Mouse (Mus musculus) heart, embryonic 11.5 days (tissue): ENCODE measurements around the gene Zxdc. TPM values are rescaled to one million over a fixed set of nuclear protein-coding genes. Genes with fewer than 3 reads are reported as not detected.

Experiments
- ATAC-seq: fragments of 200-750 bp; cut with Nextera tagmentation; replicated peaks from 2 replicates; pipeline ENCODE4 v1.8.0; 2017; ENCODE audit warnings: moderate library complexity; ENCODE audit not compliant: insufficient number of reproducible peaks, low FRiP score, low TSS enrichment
- H3K27ac ChIP-seq: fragments of 300-500 bp; sonication (generic); 2 replicates; pipeline ENCODE4 v1.5.1; 2014; ENCODE audit warnings: mild to moderate bottlenecking, low read depth, low read length
- H3K27me3 ChIP-seq: fragments of 300-500 bp; sonication (generic); 2 replicates; pipeline ENCODE4 v1.6.1; 2014; ENCODE audit warnings: mild to moderate bottlenecking, low read length, mixed read lengths; ENCODE audit not compliant: control insufficient read depth, insufficient read depth
- H3K36me3 ChIP-seq: fragments of 300-500 bp; sonication (generic); 2 replicates; pipeline ENCODE4 v1.6.1; 2014; ENCODE audit warnings: mild to moderate bottlenecking, low read length, moderate library complexity, mixed read lengths; ENCODE audit not compliant: control insufficient read depth, insufficient read depth
- H3K4me1 ChIP-seq: fragments of 300-500 bp; sonication (generic); 2 replicates; pipeline ENCODE4 v1.6.1; 2014; ENCODE audit warnings: low read length; ENCODE audit not compliant: control insufficient read depth, insufficient read depth
- H3K4me2 ChIP-seq: fragments of 300-500 bp; sonication (generic); 2 replicates; pipeline ENCODE4 v1.6.1; 2014; ENCODE audit warnings: mild to moderate bottlenecking, moderate library complexity
- H3K4me3 ChIP-seq: fragments of 300-500 bp; sonication (generic); 2 replicates; pipeline ENCODE4 v1.5.1; 2014; ENCODE audit warnings: low read depth, low read length
- H3K9ac ChIP-seq: fragments of 300-500 bp; sonication (generic); 2 replicates; pipeline ENCODE4 v1.6.1; 2014; ENCODE audit warnings: mild to moderate bottlenecking, low read depth, low read length, moderate library complexity
- H3K9me3 ChIP-seq: fragments of 300-500 bp; sonication (generic); replicated peaks from 2 replicates; pipeline ENCODE4 v1.6.1; 2016; ENCODE audit warnings: low read length; ENCODE audit not compliant: control insufficient read depth
- WGBS: fragments of 180-500 bp; shearing (Covaris S2); extraction: QIAGEN DNeasy Blood & Tissue Kit; methylation state at CpG from one replicate; pipeline ENCODE4 v1.1.7; 2014; ENCODE audit not compliant: insufficient replicate concordance; 5-methylcytosine and 5-hydroxymethylcytosine counted together
- polyA plus RNA-seq: library from polyadenylated mRNA; unstranded; fragments of >200 nt; fragmentation: Nextera tagmentation; extraction: Ambion mirVana; gene quantifications from 2 replicates; pipeline ENCODE4 v1.2.1, GENCODE M21; 2014

Gene Zxdc
- polyA plus RNA-seq, 1 experiment from 2014 or later = 5.6 TPM

- ATAC-seq = no peak
- Histone ChIP-seq H3K27me3 (no peaks in the 10 kb centered on the region), H3K4me1 (no peaks in the 10 kb centered on the region), H3K27ac (no peak overlapping the region), H3K9me3 (no peaks in the 10 kb centered on the region), H3K4me2 (no peak overlapping the region), H3K36me3 (no peaks in the 10 kb centered on the region), H3K4me3 (no peak overlapping the region), H3K9ac (no peak overlapping the region)
- 20% methylated on average over 7 of the region's 7 CpGs for WGBS
Measured at GRCm38 (mm10) chr6:90450179-90450578, 80.9 kb downstream of the Zxdc start.

- H3K9me3 ChIP-seq = no peaks in the 10 kb centered on the region
- ATAC-seq = peak; percentile 16; the same call in 1 of the 2 replicates
- H3K4me3 ChIP-seq = no peak overlapping the region
- no peaks in the 10 kb centered on the region for H3K36me3 ChIP-seq
- H3K4me2 ChIP-seq = no peak overlapping the region
- H3K4me1 ChIP-seq = no peaks in the 10 kb centered on the region
- H3K27ac ChIP-seq = no peak overlapping the region
- H3K27me3 ChIP-seq = no peaks in the 10 kb centered on the region
- 68% methylated on average over 5 of the region's 5 CpGs for WGBS
- no peak overlapping the region for H3K9ac ChIP-seq
Measured at GRCm38 (mm10) chr6:90450697-90451096, 81.4 kb downstream of the Zxdc start.

- no peaks in the 10 kb centered on the region for H3K4me1 ChIP-seq
- no peak overlapping the region for H3K9ac ChIP-seq
- no peaks in the 10 kb centered on the region for H3K27me3 ChIP-seq
- no peak for ATAC-seq
- H3K27ac ChIP-seq = no peak overlapping the region
- H3K4me3 ChIP-seq = no peak overlapping the region
- WGBS = 81% methylated on average over 5 of the region's 5 CpGs
- no peaks in the 10 kb centered on the region for H3K9me3 ChIP-seq
- H3K36me3 ChIP-seq = no peaks in the 10 kb centered on the region
- H3K4me2 ChIP-seq = no peak overlapping the region
Measured at GRCm38 (mm10) chr6:90451512-90451911, 82.2 kb downstream of the Zxdc start.

- no peak overlapping the region for H3K27ac ChIP-seq
- H3K27me3 ChIP-seq = no peaks in the 10 kb centered on the region
- no peak overlapping the region for H3K4me3 ChIP-seq
- no peak overlapping the region for H3K9ac ChIP-seq
- no peaks in the 10 kb centered on the region for H3K4me1 ChIP-seq
- no peak for ATAC-seq
- no peaks in the 10 kb centered on the region for H3K36me3 ChIP-seq
- no peak overlapping the region for H3K4me2 ChIP-seq
- no peaks in the 10 kb centered on the region for H3K9me3 ChIP-seq
Measured at GRCm38 (mm10) chr6:90452603-90453002, 83.3 kb downstream of the Zxdc start.

Other genes with a start within 250 kb of the Zxdc start
- gene Vmn1r51, start 246.9 kb upstream of the Zxdc start, polyA plus RNA-seq = not detected in 2 replicates
- not detected in 2 replicates for gene Vmn1r52, start 194.7 kb upstream of the Zxdc start, polyA plus RNA-seq
- gene V1ra8, start 166.7 kb upstream of the Zxdc start, polyA plus RNA-seq = not detected in 2 replicates
- not detected in 2 replicates for gene Vmn1r53, start 145.1 kb upstream of the Zxdc start, polyA plus RNA-seq
- not detected in 2 replicates for gene Vmn1r54, start 123.2 kb upstream of the Zxdc start, polyA plus RNA-seq
- not detected in 2 replicates for gene BC048671, start 68.3 kb upstream of the Zxdc start, polyA plus RNA-seq
- 0.25 and 0.30 TPM in 2 replicates for gene Chst13, start 44.3 kb upstream of the Zxdc start, polyA plus RNA-seq
- gene Uroc1, start 36.2 kb upstream of the Zxdc start, polyA plus RNA-seq = not detected in 2 replicates
- 0.15 TPM in 1 of 2 replicates, not detected in the other for gene Cfap100, start 59.3 kb downstream of the Zxdc start, polyA plus RNA-seq
- gene Klf15, start 93.1 kb downstream of the Zxdc start, polyA plus RNA-seq = 6.0 and 6.2 TPM in 2 replicates
- gene Aldh1l1, start 116.9 kb downstream of the Zxdc start, polyA plus RNA-seq = 1.00 and 1.2 TPM in 2 replicates
- gene Slc41a3, start 235.2 kb downstream of the Zxdc start, polyA plus RNA-seq = 11.1 and 12.6 TPM in 2 replicates